Mouse (Mus musculus): ENCODE measurements around the gene Ghdc.

DNA sequence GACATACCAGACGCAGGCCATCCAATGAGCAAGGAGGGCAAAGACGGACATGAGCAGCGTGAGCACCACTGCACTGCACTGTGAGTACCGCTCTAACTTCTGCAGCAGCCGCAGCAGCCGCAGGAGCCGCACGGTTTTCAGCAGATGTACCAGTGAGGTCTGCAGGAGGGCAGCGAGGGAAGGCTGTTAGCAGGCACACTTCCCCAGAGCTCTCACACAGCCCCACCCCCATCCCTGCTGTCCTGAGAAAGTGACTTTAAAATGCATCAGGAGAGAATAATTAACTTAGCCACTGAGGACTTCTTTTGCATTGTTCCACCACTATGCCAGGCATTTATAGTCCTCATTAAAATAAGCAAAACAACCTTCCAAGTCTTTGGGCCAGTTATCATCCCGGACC lies 18.5 kb downstream of the Ghdc start:
- TF ChIP-seq POLR2A (IDR thresholded peaks at IDR 0.05; ENCODE audit: extremely low read depth, insufficient read depth, low read length) = no peak
- no peak for TF ChIP-seq CTCF (IDR thresholded peaks at IDR 0.05; ENCODE audit: low read depth, low read length)

Data from liver, adult 2 months (tissue).